Mouse (Mus musculus) lung, adult 2 months (tissue): ENCODE measurements around the gene Cdh24.

Experiments used
- CTCF ChIP-seq: fragments of 200-500 bp; IDR thresholded peaks from 2 replicates; pipeline ENCODE4 v1.5.1; 2011; ENCODE audit warnings: mild to moderate bottlenecking, low read length, control low read depth; ENCODE audit not compliant: insufficient read depth
- POLR2A ChIP-seq: fragments of 200-500 bp; IDR thresholded peaks from 2 replicates; pipeline ENCODE4 v1.6.1; 2011; ENCODE audit warnings: low read depth, mild to moderate bottlenecking, control low read depth, low read length, borderline replicate concordance; ENCODE audit errors: extremely low read depth

DNA sequence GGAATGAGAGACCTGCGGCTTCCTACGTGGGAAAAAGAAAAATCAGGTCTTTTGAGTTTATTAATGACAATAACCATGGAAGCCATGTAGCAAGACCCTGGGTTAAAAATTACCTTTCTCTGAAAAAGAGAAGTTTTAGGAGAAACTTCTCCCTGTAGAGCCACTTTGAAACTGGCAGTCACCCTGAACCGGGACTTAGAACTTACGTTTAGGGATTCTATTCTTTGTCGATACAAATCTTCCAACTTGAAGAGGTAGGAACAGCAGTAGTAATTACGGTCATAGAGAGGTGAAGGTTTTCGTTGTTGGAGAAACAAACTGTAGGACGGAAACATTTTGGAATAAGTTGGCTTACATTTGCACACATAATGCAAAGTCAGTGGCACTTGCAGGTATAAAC, 46.1 kb upstream of the Cdh24 start:
- no peak for TF ChIP-seq CTCF
- TF ChIP-seq POLR2A: no peak
